Mouse (Mus musculus) Patski (cell line): ENCODE data around the gene Bhlhe40. TPM values are rescaled to one million over a fixed set of nuclear protein-coding genes. Genes with fewer than 3 reads are reported as not detected.

ENCODE experiments used
- ATAC-seq: fragments of 100-300 bp; one replicate; pipeline ENCODE4 v1.8.0; 2021
- CTCF ChIA-PET: fragments of 350-600 bp; sonication (Branson Sonifier 250); formaldehyde crosslinking; loops from one replicate; lab custom pipeline; 2022; ENCODE audit warnings: inconsistent platforms; lab: Charles Lee
- POLR2A ChIA-PET: fragments of 350-600 bp; sonication (Branson Sonifier 250); formaldehyde crosslinking; loops from one replicate; lab custom pipeline; 2022; ENCODE audit warnings: antibody characterized with exemption, inconsistent platforms; lab: Charles Lee
- DNase-seq: peaks from one replicate; pipeline ENCODE4 v3.0.0-alpha.2; 2011; ENCODE audit warnings: low read depth, low spot score
- H3K27me3 ChIP-seq: fragments of 371-371 bp; one replicate; pipeline ENCODE4 v1.5.1; 2021
- CTCF ChIP-seq: fragments of 100-300 bp; IDR thresholded peaks from one replicate; pipeline ENCODE4 v1.5.1; 2021
- in situ Hi-C: fragments of 300-500 bp; cut with MboI; formaldehyde crosslinking; loops from 3 replicates; pipeline ENCODE4 v1.11.1; 2018; ENCODE audit warnings: low pct_unique_long_range_greater_than_20kb, mixed read lengths
- polyA plus RNA-seq: library from polyadenylated mRNA; unstranded; gene quantifications from one replicate; pipeline ENCODE4 v1.2.3, GENCODE M21; 2021

The Bhlhe40 gene
- polyA plus RNA-seq, 1 experiment from 2014 or later, result 132 TPM

- no peak for TF ChIP-seq CTCF
- CTCF ChIA-PET, result interaction anchor here (1.0 to 1.1 kb wide), 2 partner anchors 9 to 10 kb away, joined by 3 to 4 read pairs; no protein-coding TSS in a partner anchor
- POLR2A ChIA-PET, result no interaction called here
- in situ Hi-C loops, result no loop called here
- no peak for ATAC-seq
- no peaks in the 10 kb centered on the region for H3K27me3 ChIP-seq
- DNase-seq, result no peak
These were observed 10.4 kb downstream of the Bhlhe40 start for GRCm38 (mm10) chr6:108670821-108671220.

- ATAC-seq, result no peak
- TF ChIP-seq CTCF, result no peak
- in situ Hi-C loops, result no loop called here
- CTCF ChIA-PET, result interaction anchor here (0.8 to 1.1 kb wide), 2 partner anchors 11 to 195 kb away, joined by 3 to 4 read pairs; no protein-coding TSS in a partner anchor
- POLR2A ChIA-PET, result interaction anchor here (0.6 kb wide), 2 partner anchors 10 to 46 kb away, joined by 3 to 4 read pairs; no protein-coding TSS in a partner anchor
- DNase-seq, result no peak
- H3K27me3 ChIP-seq, result no peaks in the 10 kb centered on the region
These were observed 11.7 kb downstream of the Bhlhe40 start for GRCm38 (mm10) chr6:108672094-108672493.

GRCm38 (mm10) chr6:108674221-108674620 lies 13.8 kb downstream of the Bhlhe40 start:
- no peak for ATAC-seq
- no peak for DNase-seq
- no peak for TF ChIP-seq CTCF
- no peaks in the 10 kb centered on the region for H3K27me3 ChIP-seq
- ChIA-PET POLR2A (no interaction called here), CTCF (no interaction called here)
- in situ Hi-C loops, result no loop called here

- ChIA-PET POLR2A (no interaction called here), CTCF (interaction anchor here (1.0 kb wide), 1 partner anchor 19 kb away, joined by 3 read pairs; no protein-coding TSS in a partner anchor)
- ATAC-seq (no peak), DNase-seq (no peak)
- in situ Hi-C loops, result no loop called here
- H3K27me3 ChIP-seq, result no peaks in the 10 kb centered on the region
- no peak for TF ChIP-seq CTCF
These were observed 16.4 kb downstream of the Bhlhe40 start for GRCm38 (mm10) chr6:108676783-108677340.

GRCm38 (mm10) chr6:108677697-108678096 lies 17.3 kb downstream of the Bhlhe40 start:
- no peak for DNase-seq
- CTCF ChIA-PET, result interaction anchor here (1.0 kb wide), 2 partner anchors 18 to 29 kb away, joined by 3 read pairs; no protein-coding TSS in a partner anchor
- H3K27me3 ChIP-seq, result no peaks in the 10 kb centered on the region
- POLR2A ChIA-PET, result no interaction called here
- peak; percentile 60 for ATAC-seq
- in situ Hi-C loops, result no loop called here
- TF ChIP-seq CTCF, result no peak

- ATAC-seq, result no peak
- ChIA-PET CTCF (interaction anchor here (1.0 to 1.8 kb wide), 2 partner anchors 12 to 28 kb away, joined by 3 to 5 read pairs; no protein-coding TSS in a partner anchor), POLR2A (interaction anchor here (0.5 kb wide), 1 partner anchor 244 kb away, joined by 3 read pairs; no protein-coding TSS in a partner anchor)
- DNase-seq, result no peak
- TF ChIP-seq CTCF, result no peak
- no peaks in the 10 kb centered on the region for H3K27me3 ChIP-seq
- in situ Hi-C loops, result no loop called here
These were observed 17.8 kb downstream of the Bhlhe40 start for GRCm38 (mm10) chr6:108678227-108678626.

GRCm38 (mm10) chr6:108680503-108680902 lies 20.1 kb downstream of the Bhlhe40 start:
- no peak for TF ChIP-seq CTCF
- in situ Hi-C loops, result no loop called here
- POLR2A ChIA-PET, result no interaction called here
- no peak for ATAC-seq
- DNase-seq, result no peak
- CTCF ChIA-PET, result interaction anchor here (1.5 to 1.6 kb wide), 2 partner anchors 9 to 19 kb away, joined by 3 read pairs; no protein-coding TSS in a partner anchor
- H3K27me3 ChIP-seq, result no peaks in the 10 kb centered on the region

GRCm38 (mm10) chr6:108681084-108681483 lies 20.7 kb downstream of the Bhlhe40 start:
- H3K27me3 ChIP-seq, result no peaks in the 10 kb centered on the region
- DNase-seq, result no peak
- TF ChIP-seq CTCF, result no peak
- no peak for ATAC-seq
- POLR2A ChIA-PET, result no interaction called here
- in situ Hi-C loops, result no loop called here
- CTCF ChIA-PET, result interaction anchor here (1.3 to 1.6 kb wide), 3 partner anchors 10 to 20 kb away, joined by 3 read pairs; no protein-coding TSS in a partner anchor

GRCm38 (mm10) chr6:108683140-108683539 lies 22.7 kb downstream of the Bhlhe40 start:
- no peaks in the 10 kb centered on the region for H3K27me3 ChIP-seq
- TF ChIP-seq CTCF, result no peak
- in situ Hi-C loops, result no loop called here
- CTCF ChIA-PET, result interaction anchor here (2.4 kb wide), 1 partner anchor 12 kb away, joined by 13 read pairs; no protein-coding TSS in a partner anchor
- ATAC-seq, result no peak
- POLR2A ChIA-PET, result no interaction called here
- no peak for DNase-seq

GRCm38 (mm10) chr6:108684430-108684829 lies 24.0 kb downstream of the Bhlhe40 start:
- in situ Hi-C loops, result no loop called here
- ChIA-PET CTCF (no interaction called here), POLR2A (no interaction called here)
- DNase-seq, result no peak
- no peaks in the 10 kb centered on the region for H3K27me3 ChIP-seq
- TF ChIP-seq CTCF, result no peak
- no peak for ATAC-seq

- TF ChIP-seq CTCF, result no peak
- no peaks in the 10 kb centered on the region for H3K27me3 ChIP-seq
- ChIA-PET POLR2A (no interaction called here), CTCF (interaction anchor here (1.0 kb wide), 1 partner anchor 10 kb away, joined by 3 read pairs; no protein-coding TSS in a partner anchor)
- DNase-seq (no peak), ATAC-seq (no peak)
- in situ Hi-C loops, result no loop called here
These were observed 25.4 kb downstream of the Bhlhe40 start for GRCm38 (mm10) chr6:108685758-108686355.
